Mouse (Mus musculus): ENCODE measurements at regions not wholly inside any gene's neighbourhood (a gene's known extent, or its start where the extent isn't known, plus 50 kb on each side); places are given as distances from the start of the nearest gene placed in this dataset.

DNA sequence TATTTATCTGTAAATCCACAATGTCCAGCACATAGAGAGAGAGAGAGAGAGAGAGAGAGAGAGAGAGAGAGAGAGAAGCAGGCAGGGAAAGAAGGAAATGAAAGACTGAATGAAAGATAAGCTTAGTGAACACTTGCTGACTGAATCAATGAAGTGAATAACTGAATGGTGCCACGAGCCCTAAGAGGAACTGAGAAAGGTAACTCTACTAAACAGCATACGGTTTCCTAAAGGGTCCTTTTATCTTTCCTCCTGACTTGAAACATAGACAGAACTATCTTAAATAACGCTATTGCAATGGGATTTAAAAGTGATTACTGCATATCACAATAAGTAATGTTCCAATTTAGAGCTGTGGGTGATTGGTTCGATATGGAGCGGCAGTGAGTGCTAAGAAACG is 121.0 kb downstream of the Rbm26 start:
- no peak for ATAC-seq (ENCODE audit: insufficient number of reproducible peaks, insufficient read depth, low FRiP score, low read depth)
- H3K4me1 ChIP-seq (ENCODE audit: control insufficient read depth in 2 of 2, insufficient read depth in 2 of 2, low read length in 2 of 2) = no peaks in the 10 kb centered on the region
- no peaks in the 10 kb centered on the region for H3K36me3 ChIP-seq (ENCODE audit: control insufficient read depth, insufficient read depth, low read length)
- WGBS = 73% methylated on average over 6 of the region's 6 CpGs
- no peak overlapping the region for H3K4me3 ChIP-seq (ENCODE audit: control insufficient read depth in 1 of 2, insufficient read depth in 1 of 2, low read depth in 1 of 2, low read length in 2 of 2)
- H3K9me3 ChIP-seq (ENCODE audit: control insufficient read depth, low read length) = no peaks in the 10 kb centered on the region
- H3K9ac ChIP-seq (ENCODE audit: low read length) = no peak overlapping the region
- H3K27me3 ChIP-seq (ENCODE audit: control insufficient read depth, insufficient read depth, low read length) = no peaks in the 10 kb centered on the region
- no peak overlapping the region for H3K27ac ChIP-seq (replicated peaks in 1 of 2; ENCODE audit: control insufficient read depth in 1 of 2, insufficient read depth in 1 of 2, low read depth in 2 of 2, low read length in 2 of 2)
- H3K4me2 ChIP-seq (ENCODE audit: low read length) = no peak overlapping the region

DNA sequence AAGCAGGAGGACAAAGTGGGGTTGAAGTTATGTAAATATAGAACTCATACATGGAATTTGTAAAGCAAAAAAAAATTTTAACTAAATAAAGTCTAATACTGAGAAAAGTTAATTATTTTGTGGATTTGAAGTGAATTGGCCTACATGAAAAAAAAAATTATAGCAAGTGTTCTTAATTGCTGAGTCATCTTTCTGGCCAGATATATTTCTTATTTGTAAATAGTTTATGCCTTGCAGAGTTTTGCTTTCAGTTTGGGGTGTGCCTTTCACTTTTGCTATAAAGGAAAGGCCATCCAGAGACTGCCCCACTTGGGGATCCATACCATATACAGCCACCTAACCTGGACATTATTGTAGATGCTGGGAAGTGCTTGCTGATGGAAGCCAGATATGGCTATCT is 138.3 kb downstream of the Rbm26 start:
- Histone ChIP-seq H3K36me3 (ENCODE audit: control insufficient read depth, insufficient read depth, low read length) (no peaks in the 10 kb centered on the region), H3K27ac (replicated peaks in 1 of 2; ENCODE audit: control insufficient read depth in 1 of 2, insufficient read depth in 1 of 2, low read depth in 2 of 2, low read length in 2 of 2) (no peak overlapping the region), H3K4me1 (ENCODE audit: control insufficient read depth in 2 of 2, insufficient read depth in 2 of 2, low read length in 2 of 2) (no peaks in the 10 kb centered on the region), H3K9me3 (ENCODE audit: control insufficient read depth, low read length) (no peaks in the 10 kb centered on the region), H3K27me3 (ENCODE audit: control insufficient read depth, insufficient read depth, low read length) (no peaks in the 10 kb centered on the region), H3K9ac (ENCODE audit: low read length) (no peak overlapping the region), H3K4me2 (ENCODE audit: low read length) (no peak overlapping the region), H3K4me3 (ENCODE audit: control insufficient read depth in 1 of 2, insufficient read depth in 1 of 2, low read depth in 1 of 2, low read length in 2 of 2) (no peak overlapping the region)
- no peak for ATAC-seq (ENCODE audit: insufficient number of reproducible peaks, insufficient read depth, low FRiP score, low read depth)

DNA sequence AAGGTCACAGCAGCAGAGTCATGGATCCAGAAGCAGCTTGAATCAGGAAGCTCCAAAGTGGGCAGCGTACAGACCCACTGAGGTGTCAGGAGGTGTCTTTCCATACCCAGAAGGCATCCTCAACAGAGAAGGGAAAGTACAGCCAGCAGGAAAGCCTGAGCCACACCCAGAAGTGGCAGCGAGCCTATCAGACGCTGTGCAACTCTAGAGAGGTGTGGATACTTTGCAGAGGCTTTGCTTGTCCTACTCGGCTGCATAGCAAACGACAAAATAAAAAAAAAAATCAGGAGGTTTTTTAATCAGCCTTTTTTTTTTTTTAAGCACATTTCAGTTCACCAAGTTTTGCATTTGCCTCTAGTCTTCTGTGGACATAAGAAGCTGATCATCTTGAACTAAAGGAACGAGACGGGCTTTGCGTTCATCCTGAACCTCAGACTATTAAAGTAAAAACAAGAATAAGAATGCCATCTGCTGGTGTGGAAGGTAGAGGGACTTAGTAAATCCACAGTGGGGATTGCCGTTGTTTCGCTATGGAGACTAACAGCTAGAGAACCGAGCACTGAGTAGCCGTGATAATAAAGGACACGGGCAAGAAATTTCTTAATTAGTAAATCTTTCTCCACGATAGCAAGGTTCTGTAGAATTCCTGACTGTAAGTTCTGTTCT is 142.3 kb downstream of the Rbm26 start:
- Histone ChIP-seq H3K36me3 (ENCODE audit: control insufficient read depth, insufficient read depth, low read length) (no peaks in the 10 kb centered on the region), H3K27me3 (ENCODE audit: control insufficient read depth, insufficient read depth, low read length) (no peaks in the 10 kb centered on the region), H3K4me2 (ENCODE audit: low read length) (peak overlapping the region; percentile 60), H3K9me3 (ENCODE audit: control insufficient read depth, low read length) (no peaks in the 10 kb centered on the region), H3K4me3 (ENCODE audit: control insufficient read depth in 1 of 2, insufficient read depth in 1 of 2, low read depth in 1 of 2, low read length in 2 of 2) (peak overlapping the region in 1 of 2 experiments; percentile 23; a peak in 1 of 4 replicates), H3K27ac (replicated peaks in 1 of 2; ENCODE audit: control insufficient read depth in 1 of 2, insufficient read depth in 1 of 2, low read depth in 2 of 2, low read length in 2 of 2) (no peak overlapping the region), H3K4me1 (ENCODE audit: control insufficient read depth in 2 of 2, insufficient read depth in 2 of 2, low read length in 2 of 2) (no peaks in the 10 kb centered on the region), H3K9ac (ENCODE audit: low read length) (no peak overlapping the region; the same call in 1 of the 2 replicates)
- WGBS = 30% methylated on average over 14 of the region's 14 CpGs
- no peak for ATAC-seq (ENCODE audit: insufficient number of reproducible peaks, insufficient read depth, low FRiP score, low read depth)

DNA sequence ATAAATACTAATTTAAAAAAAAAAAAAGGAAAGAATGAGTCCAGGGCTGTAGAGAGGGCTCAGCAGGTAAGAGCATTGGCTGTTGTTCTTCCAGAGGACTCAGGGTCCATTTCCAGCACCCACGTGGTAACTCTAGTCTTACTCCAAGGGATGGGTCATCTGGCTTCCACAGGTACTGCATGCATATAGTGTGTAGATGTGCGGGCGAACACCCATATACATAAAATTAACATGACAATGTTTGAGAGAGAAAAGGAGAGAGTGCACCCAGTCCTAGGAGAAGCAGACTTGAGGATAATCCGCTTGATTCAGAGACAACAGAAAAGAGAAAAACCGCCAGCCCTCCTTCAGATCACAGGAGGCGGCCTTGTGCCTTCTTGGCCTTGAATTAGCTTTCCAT is 157.2 kb downstream of the Rbm26 start:
- Histone ChIP-seq H3K9ac (ENCODE audit: low read length) (no peak overlapping the region), H3K36me3 (ENCODE audit: control insufficient read depth, insufficient read depth, low read length) (no peaks in the 10 kb centered on the region), H3K9me3 (ENCODE audit: control insufficient read depth, low read length) (no peaks in the 10 kb centered on the region), H3K4me2 (ENCODE audit: low read length) (no peak overlapping the region), H3K4me3 (ENCODE audit: control insufficient read depth in 1 of 2, insufficient read depth in 1 of 2, low read depth in 1 of 2, low read length in 2 of 2) (no peak overlapping the region), H3K4me1 (ENCODE audit: control insufficient read depth in 2 of 2, insufficient read depth in 2 of 2, low read length in 2 of 2) (no peaks in the 10 kb centered on the region), H3K27me3 (ENCODE audit: control insufficient read depth, insufficient read depth, low read length) (no peaks in the 10 kb centered on the region), H3K27ac (replicated peaks in 1 of 2; ENCODE audit: control insufficient read depth in 1 of 2, insufficient read depth in 1 of 2, low read depth in 2 of 2, low read length in 2 of 2) (no peak overlapping the region)
- no peak for ATAC-seq (ENCODE audit: insufficient number of reproducible peaks, insufficient read depth, low FRiP score, low read depth)
- 71% methylated on average over 6 of the region's 6 CpGs for WGBS

DNA sequence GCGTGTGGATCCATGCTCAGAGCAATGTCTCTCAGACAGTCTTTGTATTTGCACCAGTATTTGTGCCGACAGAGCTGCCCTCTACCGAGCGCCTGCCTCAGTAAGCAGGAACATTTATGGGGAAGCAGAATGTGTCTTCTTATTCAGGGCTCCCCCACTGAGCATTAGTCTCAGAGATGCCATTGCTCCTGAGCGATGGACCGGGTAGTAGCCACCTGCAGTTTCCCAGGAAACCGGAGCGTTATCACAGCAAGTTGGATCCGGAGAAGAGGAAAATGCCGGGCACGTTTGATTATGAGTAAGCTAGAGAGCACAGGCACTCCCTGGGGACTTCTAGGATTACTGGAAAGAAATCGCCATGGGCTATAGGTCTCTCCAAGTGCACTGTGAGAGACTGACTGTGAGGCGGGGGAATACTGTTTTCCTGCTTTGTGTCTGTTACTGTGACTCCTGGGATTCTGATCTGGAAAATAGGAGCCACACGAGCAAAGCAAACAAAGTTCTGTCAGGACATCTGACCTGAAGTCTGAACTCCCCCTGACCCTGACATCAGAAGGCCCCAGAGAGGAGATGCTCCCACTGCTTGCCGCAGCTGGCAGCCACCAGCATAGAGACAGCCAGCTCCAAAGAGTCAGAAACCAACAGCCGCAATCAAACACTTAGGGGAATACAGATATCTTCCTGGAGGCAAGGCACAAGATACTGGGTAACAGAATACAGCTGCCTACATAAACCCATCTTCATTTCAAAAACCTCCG is 160.9 kb downstream of the Rbm26 start:
- no peak overlapping the region for H3K4me2 ChIP-seq (ENCODE audit: low read length)
- no peak for ATAC-seq (ENCODE audit: insufficient number of reproducible peaks, insufficient read depth, low FRiP score, low read depth)
- WGBS = 60% methylated on average over 17 of the region's 17 CpGs

DNA sequence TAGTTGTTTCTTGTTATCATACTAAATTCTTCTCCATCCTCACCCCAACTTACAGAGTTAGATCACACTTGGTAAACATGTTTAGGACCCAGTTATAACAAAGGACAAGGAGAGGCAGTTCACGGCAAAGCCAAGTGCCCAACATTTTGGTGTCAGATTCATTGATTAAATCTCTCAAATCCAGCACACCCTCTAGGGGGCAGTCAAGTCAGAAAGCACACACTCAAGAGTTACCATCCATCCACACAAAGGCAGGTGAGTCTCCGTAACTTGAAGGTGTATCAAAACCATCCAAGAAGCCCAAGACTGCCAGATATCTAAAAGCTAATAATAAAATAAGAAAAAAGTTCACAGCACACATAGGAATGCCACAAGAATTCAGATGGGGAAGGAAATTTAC is 161.8 kb downstream of the Rbm26 start:
- no peak overlapping the region for H3K4me2 ChIP-seq (ENCODE audit: low read length)
- WGBS = 76% methylated on average over 2 of the region's 2 CpGs
- no peak for ATAC-seq (ENCODE audit: insufficient number of reproducible peaks, insufficient read depth, low FRiP score, low read depth)

More for the DNA sequence above, 160.9 kb downstream of the Rbm26 start:
- no peak overlapping the region for H3K4me3 ChIP-seq (ENCODE audit: control insufficient read depth in 1 of 2, insufficient read depth in 1 of 2, low read depth in 1 of 2, low read length in 2 of 2)
- no peak overlapping the region for H3K9ac ChIP-seq (ENCODE audit: low read length)
- no peaks in the 10 kb centered on the region for H3K36me3 ChIP-seq (ENCODE audit: control insufficient read depth, insufficient read depth, low read length)
- H3K27me3 ChIP-seq (ENCODE audit: control insufficient read depth, insufficient read depth, low read length) = no peaks in the 10 kb centered on the region
- H3K27ac ChIP-seq (replicated peaks in 1 of 2; ENCODE audit: control insufficient read depth in 1 of 2, insufficient read depth in 1 of 2, low read depth in 2 of 2, low read length in 2 of 2) = no peak overlapping the region
- no peaks in the 10 kb centered on the region for H3K4me1 ChIP-seq (ENCODE audit: control insufficient read depth in 2 of 2, insufficient read depth in 2 of 2, low read length in 2 of 2)
- H3K9me3 ChIP-seq (ENCODE audit: control insufficient read depth, low read length) = no peaks in the 10 kb centered on the region

DNA sequence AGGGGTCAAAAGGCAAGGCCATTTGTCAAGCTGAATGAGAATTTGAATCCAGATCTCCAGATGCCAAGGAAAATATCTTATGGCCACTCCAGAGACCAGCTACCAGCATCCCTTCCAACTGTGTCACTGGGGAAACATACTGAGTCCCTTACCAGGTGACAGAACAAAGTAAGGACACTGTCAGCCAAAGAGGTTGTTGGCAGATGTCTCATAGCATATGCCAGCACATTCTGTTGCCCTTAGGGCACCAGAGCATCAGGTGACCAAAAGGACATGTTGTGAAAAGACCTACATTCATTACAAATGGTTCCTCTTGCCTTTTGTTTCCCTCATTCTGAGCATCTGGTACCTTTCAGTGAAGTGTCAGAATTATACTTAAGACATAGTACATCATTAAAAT is 166.4 kb downstream of the Rbm26 start:
- no peak overlapping the region for H3K4me3 ChIP-seq (ENCODE audit: control insufficient read depth in 1 of 2, insufficient read depth in 1 of 2, low read depth in 1 of 2, low read length in 2 of 2)
- no peak overlapping the region for H3K27ac ChIP-seq (replicated peaks in 1 of 2; ENCODE audit: control insufficient read depth in 1 of 2, insufficient read depth in 1 of 2, low read depth in 2 of 2, low read length in 2 of 2)
- H3K4me2 ChIP-seq (ENCODE audit: low read length) = no peak overlapping the region
- ATAC-seq (ENCODE audit: insufficient number of reproducible peaks, insufficient read depth, low FRiP score, low read depth) = no peak
- no peaks in the 10 kb centered on the region for H3K4me1 ChIP-seq (ENCODE audit: control insufficient read depth in 2 of 2, insufficient read depth in 2 of 2, low read length in 2 of 2)
- no peaks in the 10 kb centered on the region for H3K9me3 ChIP-seq (ENCODE audit: control insufficient read depth, low read length)
- H3K27me3 ChIP-seq (ENCODE audit: control insufficient read depth, insufficient read depth, low read length) = no peaks in the 10 kb centered on the region
- no peak overlapping the region for H3K9ac ChIP-seq (ENCODE audit: low read length)
- no peaks in the 10 kb centered on the region for H3K36me3 ChIP-seq (ENCODE audit: control insufficient read depth, insufficient read depth, low read length)

More for the DNA sequence above, 161.8 kb downstream of the Rbm26 start:
- H3K36me3 ChIP-seq (ENCODE audit: control insufficient read depth, insufficient read depth, low read length) = no peaks in the 10 kb centered on the region
- no peaks in the 10 kb centered on the region for H3K27me3 ChIP-seq (ENCODE audit: control insufficient read depth, insufficient read depth, low read length)
- H3K4me3 ChIP-seq (ENCODE audit: control insufficient read depth in 1 of 2, insufficient read depth in 1 of 2, low read depth in 1 of 2, low read length in 2 of 2) = no peak overlapping the region
- H3K27ac ChIP-seq (replicated peaks in 1 of 2; ENCODE audit: control insufficient read depth in 1 of 2, insufficient read depth in 1 of 2, low read depth in 2 of 2, low read length in 2 of 2) = no peak overlapping the region
- no peaks in the 10 kb centered on the region for H3K4me1 ChIP-seq (ENCODE audit: control insufficient read depth in 2 of 2, insufficient read depth in 2 of 2, low read length in 2 of 2)
- H3K9ac ChIP-seq (ENCODE audit: low read length) = no peak overlapping the region
- H3K9me3 ChIP-seq (ENCODE audit: control insufficient read depth, low read length) = no peaks in the 10 kb centered on the region

DNA sequence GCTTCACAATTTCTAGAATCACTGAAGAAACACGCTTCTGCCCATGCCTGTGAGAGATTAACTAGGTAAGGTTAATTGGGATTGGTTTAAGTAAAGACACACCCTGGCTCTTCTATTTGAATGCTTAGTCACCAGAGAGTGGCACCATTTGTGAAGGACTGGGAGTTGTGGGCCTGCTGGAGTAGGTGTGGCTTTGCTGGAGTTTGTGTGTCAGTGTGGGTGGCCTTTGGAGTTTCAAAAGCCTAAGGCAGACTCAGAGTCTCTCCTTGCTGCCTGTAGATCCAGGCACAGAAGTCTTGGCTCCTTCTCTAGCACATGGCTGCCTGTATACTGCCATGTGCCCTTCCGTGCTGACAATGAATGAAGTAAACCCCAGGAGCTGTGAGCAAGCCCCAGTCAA is 168.8 kb downstream of the Rbm26 start:
- Histone ChIP-seq H3K27me3 (ENCODE audit: control insufficient read depth, insufficient read depth, low read length) (no peaks in the 10 kb centered on the region), H3K9me3 (ENCODE audit: control insufficient read depth, low read length) (no peaks in the 10 kb centered on the region), H3K4me2 (ENCODE audit: low read length) (no peak overlapping the region), H3K4me1 (ENCODE audit: control insufficient read depth in 2 of 2, insufficient read depth in 2 of 2, low read length in 2 of 2) (no peaks in the 10 kb centered on the region), H3K27ac (replicated peaks in 1 of 2; ENCODE audit: control insufficient read depth in 1 of 2, insufficient read depth in 1 of 2, low read depth in 2 of 2, low read length in 2 of 2) (no peak overlapping the region), H3K4me3 (ENCODE audit: control insufficient read depth in 1 of 2, insufficient read depth in 1 of 2, low read depth in 1 of 2, low read length in 2 of 2) (no peak overlapping the region), H3K9ac (ENCODE audit: low read length) (no peak overlapping the region), H3K36me3 (ENCODE audit: control insufficient read depth, insufficient read depth, low read length) (no peaks in the 10 kb centered on the region)
- 78% methylated on average over 2 of the region's 2 CpGs for WGBS
- ATAC-seq (ENCODE audit: insufficient number of reproducible peaks, insufficient read depth, low FRiP score, low read depth) = no peak

All from heart, embryonic 14.5 days (tissue).